Mouse (Mus musculus) stomach, postnatal 0 days (tissue): Measurements from ENCODE around the gene Kctd12.

ENCODE experiments used
- CTCF ChIP-seq: IDR thresholded peaks from 2 replicates; pipeline ENCODE4 v1.5.1; 2016; ENCODE audit warnings: antibody characterized with exemption, low read depth, mild to moderate bottlenecking, moderate library complexity
- EP300 ChIP-seq: optimal IDR thresholded peaks from 2 replicates; pipeline ENCODE3; 2016; ENCODE audit warnings: antibody characterized with exemption

DNA sequence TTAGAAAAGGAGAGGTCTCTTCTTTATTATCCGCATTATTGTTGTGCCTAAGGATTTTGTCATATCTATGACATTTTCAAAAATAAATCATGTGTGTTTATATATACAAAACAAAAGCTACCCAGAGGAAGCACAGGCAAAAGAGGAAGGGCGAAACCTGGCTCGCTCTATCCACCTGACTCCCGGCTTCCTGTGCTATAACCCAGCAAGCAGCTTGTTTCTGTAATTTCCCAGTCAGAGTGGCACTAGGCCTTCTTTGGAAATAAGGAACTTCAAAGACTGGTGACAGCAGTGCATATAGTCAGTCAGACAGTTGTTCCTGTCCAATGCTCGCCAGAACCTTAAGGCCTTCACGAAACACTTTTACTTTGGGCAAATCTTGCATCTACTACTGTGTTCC lies 6.6 kb downstream of the Kctd12 start:
- TF ChIP-seq EP300, result no peak
- no peak for TF ChIP-seq CTCF
